Mouse (Mus musculus) monocyte, adult 2 months (primary cell): Measurements from ENCODE around the gene 1700016C15Rik.

Experiments
- DNase-seq, 2 experiments: peaks; one replicate each; pipeline ENCODE4 v3.0.0; 2022; ENCODE audit warnings: low spot score in 2 of 2, low read depth in 1 of 2

1700016C15Rik gene

GRCm38 (mm10) chr1:177717057-177717835 is 12.4 kb upstream of the 1700016C15Rik start:
- DNase-seq = no peak

- no peak for DNase-seq
Measured at GRCm38 (mm10) chr1:177718340-177719028, 11.1 kb upstream of the 1700016C15Rik start.

- DNase-seq = no peak
Measured at GRCm38 (mm10) chr1:177719029-177719427, 10.6 kb upstream of the 1700016C15Rik start.

DNA sequence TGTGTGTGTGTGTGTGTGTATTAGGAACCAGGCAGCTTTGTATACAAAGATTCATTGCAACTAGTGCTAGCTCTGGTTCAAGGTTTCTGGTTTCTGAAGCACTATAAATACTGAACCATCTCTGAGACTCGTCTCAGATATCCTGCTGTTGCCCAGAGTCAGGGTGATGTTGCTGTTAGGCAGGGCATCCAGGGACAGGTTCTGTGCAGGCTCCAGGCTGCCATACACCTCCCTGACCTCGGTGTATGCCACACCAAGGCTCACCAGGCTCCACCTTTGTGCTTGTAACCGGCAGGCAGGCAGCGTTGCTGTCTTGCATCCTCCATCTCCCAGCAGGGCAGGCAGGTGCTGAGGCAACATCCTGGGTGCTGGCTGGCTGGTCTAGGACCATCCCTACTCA is 5.8 kb upstream of the 1700016C15Rik start:
- no peak for DNase-seq

DNA sequence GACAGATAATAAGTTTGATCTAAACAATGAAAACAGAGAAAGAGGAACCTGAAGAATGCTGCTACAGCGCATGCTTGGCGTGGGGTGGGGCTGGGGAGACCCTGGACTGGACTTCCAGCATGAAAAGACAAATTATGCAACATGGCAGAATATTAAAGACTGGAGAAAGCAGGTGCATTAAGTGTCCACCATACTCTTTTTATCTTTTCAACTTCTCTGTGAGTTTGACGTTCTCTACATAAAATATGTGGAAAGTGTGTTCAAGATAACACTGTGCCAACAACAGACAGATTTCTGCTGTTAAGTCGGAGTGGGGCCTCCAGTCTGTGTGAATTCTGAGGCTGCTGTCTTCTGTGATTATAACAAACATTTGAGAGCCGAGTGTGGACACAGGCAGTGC is 2.7 kb upstream of the 1700016C15Rik start:
- DNase-seq = no peak

GRCm38 (mm10) chr1:177727883-177728525 is 1.6 kb upstream of the 1700016C15Rik start:
- DNase-seq = no peak

GRCm38 (mm10) chr1:177731973-177732372 is 2.4 kb downstream of the 1700016C15Rik start:
- no peak for DNase-seq

DNA sequence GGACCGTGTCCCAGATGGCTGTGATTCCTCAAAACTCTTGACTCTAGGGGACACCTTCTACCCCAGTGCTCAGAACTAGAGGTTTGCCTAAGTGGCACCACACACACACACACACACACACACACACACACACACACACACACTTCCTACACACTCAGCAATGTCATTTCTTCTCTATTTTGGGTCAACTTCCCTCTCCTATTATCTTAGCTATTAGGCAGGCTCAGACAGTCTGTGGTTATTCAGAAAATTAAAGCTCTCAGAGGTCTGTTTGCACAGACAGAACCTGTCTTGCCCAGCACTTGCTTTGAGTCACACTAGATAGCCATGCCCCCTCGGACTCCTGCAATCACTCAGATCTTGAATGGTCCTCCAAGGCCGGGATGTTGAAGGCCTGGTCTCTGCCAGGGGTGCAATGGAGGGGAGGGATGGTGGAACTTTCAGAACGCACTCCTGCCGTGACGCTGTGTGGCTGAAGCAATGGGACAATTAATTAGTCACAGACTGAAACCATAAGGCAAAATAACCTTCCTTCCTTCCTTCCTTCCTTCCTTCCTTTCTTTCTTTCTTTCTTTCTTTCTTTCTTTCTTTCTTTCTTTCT is 8.0 kb downstream of the 1700016C15Rik start:
- DNase-seq = peak in 1 of 2 experiments; percentile 2

GRCm38 (mm10) chr1:177740707-177741106 is 11.1 kb downstream of the 1700016C15Rik start:
- no peak for DNase-seq

DNA sequence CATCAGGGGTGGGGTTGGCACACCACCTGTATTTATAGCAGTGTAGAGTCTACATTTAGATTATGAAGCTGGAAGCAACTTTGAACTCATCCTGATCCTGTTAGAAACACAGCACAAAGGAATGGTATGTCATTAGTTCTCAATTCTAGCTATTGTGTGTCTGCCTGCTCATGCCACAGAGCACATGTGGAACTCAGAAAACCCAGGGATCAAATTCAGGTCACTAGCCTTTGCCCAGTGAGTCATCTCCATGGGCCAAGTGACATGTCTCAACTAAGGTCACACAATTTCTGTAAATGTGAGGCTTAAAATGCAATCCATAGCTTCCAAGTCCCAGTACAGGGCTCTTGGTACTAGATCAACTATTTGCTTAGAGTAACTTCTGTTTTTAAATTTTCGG is 12.5 kb downstream of the 1700016C15Rik start:
- DNase-seq = no peak

DNA sequence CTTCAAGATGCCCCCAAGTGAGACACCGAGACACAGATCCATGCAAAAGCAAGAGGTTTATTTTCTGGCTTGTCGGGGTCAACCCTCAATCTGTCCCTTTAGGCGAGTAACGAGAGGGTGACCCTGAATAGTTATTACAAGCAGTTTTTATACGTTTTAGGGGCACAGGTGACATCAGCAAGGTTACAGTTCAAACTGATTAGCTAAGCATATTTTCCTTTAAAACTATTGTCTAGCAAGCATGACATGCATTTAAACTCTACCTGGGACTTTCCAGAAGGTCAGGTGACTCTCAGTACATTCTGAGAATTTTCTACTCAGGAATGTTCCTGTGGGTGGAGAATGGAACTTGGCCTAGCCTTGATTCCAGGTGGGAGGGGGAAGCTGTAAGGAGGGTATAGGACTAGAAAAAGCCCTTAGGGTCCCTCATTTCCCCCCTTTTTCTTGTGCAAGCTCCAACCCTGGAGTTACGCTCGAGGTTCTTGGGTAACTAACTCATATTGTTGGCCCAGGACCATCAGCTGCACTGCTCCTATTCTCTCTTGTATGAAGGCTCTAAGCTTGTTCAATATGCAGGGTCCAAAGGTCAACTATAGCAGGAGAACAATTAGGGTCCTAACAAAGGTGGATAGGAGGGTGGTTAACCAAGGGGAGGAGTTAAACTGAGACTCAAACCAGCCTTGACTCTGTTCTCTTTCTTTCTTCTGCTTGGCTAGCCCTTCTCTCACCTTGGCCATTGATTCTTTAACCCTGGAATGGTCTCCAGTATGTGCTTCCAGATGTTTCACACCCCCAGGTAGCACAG is 15.1 kb downstream of the 1700016C15Rik start:
- no peak for DNase-seq

DNA sequence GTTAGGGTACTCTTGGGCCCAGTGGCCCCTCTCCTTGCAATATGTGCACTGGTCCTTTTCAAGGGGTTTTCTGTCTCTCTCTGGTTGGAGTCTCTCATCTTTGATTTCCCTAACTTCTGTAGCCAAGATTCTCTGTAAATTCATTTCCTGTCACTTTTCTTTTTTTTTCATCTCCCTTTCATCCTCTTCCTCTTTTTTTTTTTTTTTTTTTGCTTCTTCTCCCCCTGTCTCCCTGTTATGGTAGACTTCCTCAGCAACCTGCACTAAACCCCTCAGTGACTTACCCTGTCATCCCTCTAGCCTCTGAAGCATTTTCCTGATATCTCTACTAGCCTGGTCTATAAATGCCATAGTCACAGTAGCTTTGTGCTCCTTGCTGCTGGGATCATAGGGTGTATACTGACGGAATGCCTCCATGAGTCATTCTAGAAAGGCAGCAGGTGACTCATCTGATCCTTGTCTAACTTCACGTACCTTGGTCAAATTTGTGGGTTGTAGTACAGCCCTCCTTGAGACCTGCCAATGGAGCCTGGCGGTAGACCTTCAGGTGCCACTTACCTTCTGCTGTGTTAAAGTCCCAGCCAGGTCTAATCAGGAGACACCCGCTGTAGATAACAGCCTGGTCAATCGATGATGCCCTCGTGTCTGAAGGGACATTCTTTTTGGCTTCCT is 18.4 kb downstream of the 1700016C15Rik start:
- DNase-seq = no peak

DNA sequence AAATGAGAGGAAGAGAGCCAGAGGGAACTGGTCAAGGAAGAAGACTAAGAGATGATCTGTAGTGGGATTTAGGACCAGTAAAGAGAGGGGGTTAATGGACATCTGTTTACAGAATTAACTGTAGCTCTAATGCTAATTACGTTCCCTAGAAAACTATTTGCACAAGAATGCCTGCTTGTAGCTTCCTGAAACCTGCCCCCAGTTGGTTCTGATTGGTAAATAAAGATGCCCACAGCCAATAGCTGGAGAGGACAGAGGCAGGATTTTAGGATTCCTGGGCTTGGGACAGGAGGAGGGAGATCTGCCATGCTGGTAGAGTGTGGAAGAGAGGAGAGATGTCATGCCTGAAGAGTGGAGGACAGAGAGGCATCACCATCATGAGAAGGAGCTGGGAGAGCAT is 23.9 kb downstream of the 1700016C15Rik start:
- DNase-seq = no peak

GRCm38 (mm10) chr1:177757249-177757648 is 27.6 kb downstream of the 1700016C15Rik start:
- DNase-seq = no peak

- DNase-seq = no peak
Measured at GRCm38 (mm10) chr1:177768931-177769330, 39.3 kb downstream of the 1700016C15Rik start.

DNA sequence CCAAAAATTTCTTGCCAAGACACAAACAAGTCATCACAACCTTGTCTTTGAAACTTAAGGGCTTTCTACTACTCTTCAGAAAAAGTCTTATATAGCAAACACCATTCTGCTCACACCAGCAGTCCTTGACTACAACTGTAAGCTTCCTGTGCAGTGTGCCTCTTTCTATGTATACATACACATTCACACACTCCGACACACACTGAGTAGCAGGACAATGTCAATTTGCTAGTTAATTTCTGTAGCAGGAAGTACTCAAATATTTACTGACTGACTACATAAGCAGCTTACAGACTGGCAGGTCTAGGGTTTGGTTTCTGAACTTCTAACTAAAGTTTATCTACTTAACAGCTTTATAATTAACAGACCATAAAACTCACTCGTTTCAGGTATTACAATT is 47.8 kb downstream of the 1700016C15Rik start:
- DNase-seq = no peak

GRCm38 (mm10) chr1:177792835-177793234 is 63.2 kb downstream of the 1700016C15Rik start:
- DNase-seq = no peak

- DNase-seq = no peak
Measured at GRCm38 (mm10) chr1:177794866-177795265, 65.3 kb downstream of the 1700016C15Rik start.

DNA sequence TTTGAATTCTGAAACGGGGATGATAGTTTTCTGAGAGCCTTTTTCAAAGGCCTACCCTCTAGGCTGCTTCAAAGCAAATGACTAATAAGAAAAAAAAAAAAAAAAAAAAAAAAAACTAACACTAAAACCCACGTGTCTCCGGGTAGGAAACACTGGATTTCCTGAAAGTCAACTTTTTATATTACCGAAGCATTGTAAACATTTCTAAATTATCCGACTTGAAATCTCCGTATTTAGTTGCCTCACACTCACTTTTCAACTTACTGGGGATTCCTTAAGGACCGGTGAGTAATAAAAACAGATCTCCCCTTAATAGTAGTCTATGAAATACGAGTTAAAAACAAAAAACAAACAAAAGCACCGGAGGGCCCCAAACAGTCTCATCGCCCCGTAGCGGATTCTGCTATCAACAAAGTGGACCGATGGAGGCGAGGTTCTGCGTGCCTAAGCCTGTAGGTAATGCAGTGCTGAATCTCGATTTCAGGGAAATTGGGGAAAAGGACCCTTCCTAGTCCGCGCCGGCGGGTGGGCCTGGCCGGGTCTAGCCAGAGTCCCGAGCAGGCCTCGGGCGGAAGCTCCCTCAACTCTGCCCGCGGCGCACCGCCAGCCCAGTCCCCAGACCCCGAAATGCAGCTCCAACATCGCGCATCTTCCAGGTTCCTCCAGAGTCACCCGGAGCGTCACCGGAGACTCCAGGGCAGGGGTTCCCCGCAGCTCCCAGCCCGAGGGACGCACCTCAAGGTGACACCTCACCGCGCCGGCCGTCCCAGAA is 66.0 kb downstream of the 1700016C15Rik start:
- DNase-seq = peak in 1 of 2 experiments; percentile 18
